Mouse (Mus musculus): ENCODE measurements around the gene Itgb3.

- TF ChIP-seq CTCF (IDR thresholded peaks at IDR 0.05; ENCODE audit: low read depth) (no peak), EP300 (optimal IDR thresholded peaks at IDR 0.05) (no peak)
Observed at GRCm38 (mm10) chr11:104582308-104582606, 25.5 kb upstream of the Itgb3 start.
